In genomic region chr11:79054161-79055152, GRCm38 (mm10) we compare ENCODE assay signal across 10 mouse cellular contexts.
DNase-seq lines count a peak whose midpoint lies in the region; ATAC-seq lines count a peak whose summit lies in the region.
"Had no signal": no experiment of that assay in that cellular context is flagged by ENCODE, and none has a peak within 500 bp of the region (broad histone marks: within the 10 kb centered on the region; RNA-seq: fewer than 3 reads in every experiment).

No protein-coding gene starts in this region.

- H3K4me1 ChIP-seq in limb, embryonic 13.5 days = peaks cover 58% of the 10 kb centered on the region

- peak; percentile 60 for ATAC-seq in limb, embryonic 13.5 days (ENCODE audit: low FRiP score, low read depth)
- ATAC-seq in inflammation-experienced regulatory T-cells, adult 6 months = no peak

- intact Hi-C loops in left cerebral cortex, postnatal 10 days (cut with DNase I) = no loop called here

- peak overlapping the region; percentile 74; the same call in 1 of the 2 replicates for H3K27ac ChIP-seq in limb, embryonic 13.5 days

- WGBS in limb, embryonic 13.5 days = 62% methylated on average over 9 of the region's 9 CpGs

- no peaks in the 10 kb centered on the region for H3K9me3 ChIP-seq in limb, embryonic 13.5 days

- H3K36me3 ChIP-seq in limb, embryonic 13.5 days = no peaks in the 10 kb centered on the region

- peak; percentile 46 for DNase-seq in gastrocnemius, adult 18-20 months (ENCODE audit: low spot score)
- DNase-seq in gastrocnemius, postnatal 10 days = no peak
- peak; percentile 66 for DNase-seq in retina, postnatal 1 day
- no peak for DNase-seq in retina, embryonic 14.5 days (ENCODE audit: low spot score)
- DNase-seq in left cerebral cortex, postnatal 10 days (ENCODE audit: extremely low spot score in 1 of 2, low spot score in 2 of 2) = no peak
- DNase-seq in spleen, postnatal 4 days (ENCODE audit: low spot score in 2 of 2) = no peak
- DNase-seq: adrenal gland, postnatal 25 days; kidney, postnatal 14 days had no signal

- no peak overlapping the region for H3K9ac ChIP-seq in limb, embryonic 13.5 days

- H3K27me3 ChIP-seq in limb, embryonic 13.5 days = no peaks in the 10 kb centered on the region

- H3K4me2 ChIP-seq in limb, embryonic 13.5 days (replicated peaks) = no peak overlapping the region

- H3K4me3 ChIP-seq in limb, embryonic 13.5 days = no peak overlapping the region

Comparison
In these comparisons a context has a peak if more than half of its experiments do, and no peak if none do; other contexts are left out.
1. DNase-seq: peak in gastrocnemius, adult 18-20 months (single experiment) and retina, postnatal 1 day (single experiment); none in gastrocnemius, postnatal 10 days (single experiment), retina, embryonic 14.5 days (single experiment), left cerebral cortex, postnatal 10 days (0 of 2) and spleen, postnatal 4 days (0 of 2).